Mouse (Mus musculus) cerebellum, adult 9-11 months (tissue): ENCODE results near the gene Olfr401.
"Not testable (repeated sequence)": the region's sequence is repeated elsewhere in the genome, so short reads cannot be mapped to it uniquely, and the experiment has no call there.

Source experiments
- DNase-seq: peaks from one replicate; pipeline ENCODE4 v3.0.0; 2022

The Olfr401 gene

GRCm38 (mm10) chr11:74113412-74113811 is at the start of gene Olfr401:
TSS of gene Olfr401 (plus strand) at chr11:74113712.
- DNase-seq: no peak

- no peak for DNase-seq
These were observed 43.9 kb upstream of the Olfr401 start, which contains the start of gene Zfp616 for GRCm38 (mm10) chr11:74069655-74070054. TSS of gene Zfp616 (plus strand) at chr11:74069955.

GRCm38 (mm10) chr11:74100724-74101123 is 12.8 kb upstream of the Olfr401 start:
- DNase-seq: no peak

- DNase-seq: no peak
These were observed 12.0 kb upstream of the Olfr401 start for GRCm38 (mm10) chr11:74101507-74101906.

- no peak for DNase-seq
These were observed 8.4 kb upstream of the Olfr401 start for GRCm38 (mm10) chr11:74105066-74105465.

GRCm38 (mm10) chr11:74140001-74140400 is 26.5 kb downstream of the Olfr401 start:
- not testable (repeated sequence) for DNase-seq

- no peak for DNase-seq
These were observed 32.4 kb downstream of the Olfr401 start for GRCm38 (mm10) chr11:74145866-74146265.

GRCm38 (mm10) chr11:74153229-74153628 is 39.7 kb downstream of the Olfr401 start, which contains the start of gene Olfr402:
TSS of gene Olfr402 (plus strand) at chr11:74153529.
- DNase-seq: no peak

- no peak for DNase-seq
These were observed 55.3 kb downstream of the Olfr401 start for GRCm38 (mm10) chr11:74168771-74169170.
